Mouse (Mus musculus): ENCODE results near the gene Prg4. TPM values are rescaled to one million over a fixed set of nuclear protein-coding genes. Genes with fewer than 3 reads are reported as not detected.

Gene Prg4
- 0.54 and 0.63 TPM in 2 replicates for polyA plus RNA-seq (2015; fragmentation: Nextera tagmentation; extraction: Ambion mirVana)

- ATAC-seq (ENCODE audit: insufficient number of reproducible peaks, low FRiP score, low TSS enrichment, low read depth) = no peak
- H3K4me2 ChIP-seq (replicated peaks) = no peak within 1 kb of the TSS
- H3K27me3 ChIP-seq = no peaks in the 10 kb centered on the region
- no peaks in the 10 kb centered on the region for H3K36me3 ChIP-seq
- H3K9ac ChIP-seq = no peak within 1 kb of the TSS
- WGBS = 75% methylated on average over 3 of the region's 3 CpGs
- no peak within 1 kb of the TSS for H3K4me3 ChIP-seq (replicated peaks)
- H3K4me1 ChIP-seq = no peaks in the 10 kb centered on the region
- H3K9me3 ChIP-seq (replicated peaks) = no peaks in the 10 kb centered on the region
- no peak within 1 kb of the TSS for H3K27ac ChIP-seq (replicated peaks)
These were observed at the start of gene Prg4 for GRCm38 (mm10) chr1:150466132-150466531. TSS of gene Prg4 (minus strand) at chr1:150466165.

- H3K27me3 ChIP-seq = no peaks in the 10 kb centered on the region
- 90% methylated on average over 2 of the region's 2 CpGs for WGBS
- no peak overlapping the region for H3K27ac ChIP-seq (replicated peaks)
- no peak overlapping the region for H3K4me3 ChIP-seq (replicated peaks)
- no peak for ATAC-seq (ENCODE audit: insufficient number of reproducible peaks, low FRiP score, low TSS enrichment, low read depth)
- H3K9ac ChIP-seq = no peak overlapping the region
- no peaks in the 10 kb centered on the region for H3K4me1 ChIP-seq
- no peaks in the 10 kb centered on the region for H3K9me3 ChIP-seq (replicated peaks)
- no peak overlapping the region for H3K4me2 ChIP-seq (replicated peaks)
- no peaks in the 10 kb centered on the region for H3K36me3 ChIP-seq
These were observed 47.1 kb upstream of the Prg4 start for GRCm38 (mm10) chr1:150513041-150513440.

- Histone ChIP-seq H3K27me3 (no peaks in the 10 kb centered on the region), H3K4me1 (no peaks in the 10 kb centered on the region), H3K36me3 (no peaks in the 10 kb centered on the region), H3K4me2 (replicated peaks) (no peak overlapping the region), H3K4me3 (replicated peaks) (no peak overlapping the region), H3K27ac (replicated peaks) (no peak overlapping the region), H3K9me3 (replicated peaks) (no peaks in the 10 kb centered on the region), H3K9ac (no peak overlapping the region)
- 64% methylated on average over 2 of the region's 2 CpGs for WGBS
- no peak for ATAC-seq (ENCODE audit: insufficient number of reproducible peaks, low FRiP score, low TSS enrichment, low read depth)
These were observed 39.8 kb upstream of the Prg4 start for GRCm38 (mm10) chr1:150505794-150506193.

- no peaks in the 10 kb centered on the region for H3K36me3 ChIP-seq
- H3K27me3 ChIP-seq = no peaks in the 10 kb centered on the region
- no peak overlapping the region for H3K27ac ChIP-seq (replicated peaks)
- 67% methylated on average over 4 of the region's 4 CpGs for WGBS
- H3K4me1 ChIP-seq = no peaks in the 10 kb centered on the region
- ATAC-seq (ENCODE audit: insufficient number of reproducible peaks, low FRiP score, low TSS enrichment, low read depth) = no peak
- H3K4me3 ChIP-seq (replicated peaks) = no peak overlapping the region
- no peak overlapping the region for H3K9ac ChIP-seq
- no peaks in the 10 kb centered on the region for H3K9me3 ChIP-seq (replicated peaks)
- no peak overlapping the region for H3K4me2 ChIP-seq (replicated peaks)
These were observed 37.4 kb upstream of the Prg4 start for GRCm38 (mm10) chr1:150503321-150503720.

- Histone ChIP-seq H3K27me3 (no peaks in the 10 kb centered on the region), H3K36me3 (no peaks in the 10 kb centered on the region), H3K4me3 (replicated peaks) (no peak overlapping the region), H3K27ac (replicated peaks) (no peak overlapping the region), H3K4me2 (replicated peaks) (no peak overlapping the region), H3K9me3 (replicated peaks) (no peaks in the 10 kb centered on the region), H3K9ac (no peak overlapping the region), H3K4me1 (no peaks in the 10 kb centered on the region)
- 89% methylated on average over 2 of the region's 2 CpGs for WGBS
- no peak for ATAC-seq (ENCODE audit: insufficient number of reproducible peaks, low FRiP score, low TSS enrichment, low read depth)
These were observed 32.2 kb upstream of the Prg4 start for GRCm38 (mm10) chr1:150498177-150498576.

- Histone ChIP-seq H3K27me3 (no peaks in the 10 kb centered on the region), H3K27ac (replicated peaks) (no peak overlapping the region), H3K36me3 (no peaks in the 10 kb centered on the region), H3K4me1 (no peaks in the 10 kb centered on the region), H3K9ac (no peak overlapping the region), H3K4me3 (replicated peaks) (no peak overlapping the region), H3K4me2 (replicated peaks) (no peak overlapping the region), H3K9me3 (replicated peaks) (no peaks in the 10 kb centered on the region)
- no peak for ATAC-seq (ENCODE audit: insufficient number of reproducible peaks, low FRiP score, low TSS enrichment, low read depth)
- 32% methylated on average over 2 of the region's 2 CpGs for WGBS
These were observed 31.7 kb upstream of the Prg4 start for GRCm38 (mm10) chr1:150497690-150498089.

- no peak for ATAC-seq (ENCODE audit: insufficient number of reproducible peaks, low FRiP score, low TSS enrichment, low read depth)
These were observed 30.8 kb upstream of the Prg4 start for GRCm38 (mm10) chr1:150496626-150497302.

GRCm38 (mm10) chr1:150489148-150489547, 23.2 kb upstream of the Prg4 start:
- H3K27me3 ChIP-seq = no peaks in the 10 kb centered on the region
- no peak for ATAC-seq (ENCODE audit: insufficient number of reproducible peaks, low FRiP score, low TSS enrichment, low read depth)
- H3K36me3 ChIP-seq = no peaks in the 10 kb centered on the region
- no peaks in the 10 kb centered on the region for H3K9me3 ChIP-seq (replicated peaks)
- H3K9ac ChIP-seq = no peak overlapping the region
- WGBS = 78% methylated on average over 2 of the region's 2 CpGs
- H3K27ac ChIP-seq (replicated peaks) = no peak overlapping the region
- no peaks in the 10 kb centered on the region for H3K4me1 ChIP-seq
- H3K4me3 ChIP-seq (replicated peaks) = no peak overlapping the region
- H3K4me2 ChIP-seq (replicated peaks) = no peak overlapping the region

More at GRCm38 (mm10) chr1:150496626-150497302, 30.8 kb upstream of the Prg4 start:
- no peak overlapping the region for H3K27ac ChIP-seq (replicated peaks)
- H3K9ac ChIP-seq = no peak overlapping the region
- H3K4me2 ChIP-seq (replicated peaks) = no peak overlapping the region
- H3K9me3 ChIP-seq (replicated peaks) = no peaks in the 10 kb centered on the region
- no peaks in the 10 kb centered on the region for H3K4me1 ChIP-seq
- WGBS = 73% methylated on average over 6 of the region's 6 CpGs
- no peaks in the 10 kb centered on the region for H3K36me3 ChIP-seq
- no peak overlapping the region for H3K4me3 ChIP-seq (replicated peaks)
- no peaks in the 10 kb centered on the region for H3K27me3 ChIP-seq

- WGBS = 30% methylated on average over 5 of the region's 5 CpGs
These were observed 14.7 kb upstream of the Prg4 start for GRCm38 (mm10) chr1:150480674-150481073.

GRCm38 (mm10) chr1:150472525-150472924, 6.6 kb upstream of the Prg4 start:
- no peaks in the 10 kb centered on the region for H3K36me3 ChIP-seq
- 81% methylated on average over 7 of the region's 7 CpGs for WGBS
- no peaks in the 10 kb centered on the region for H3K4me1 ChIP-seq
- no peaks in the 10 kb centered on the region for H3K9me3 ChIP-seq (replicated peaks)
- ATAC-seq (ENCODE audit: insufficient number of reproducible peaks, low FRiP score, low TSS enrichment, low read depth) = no peak
- H3K9ac ChIP-seq = no peak overlapping the region
- H3K27ac ChIP-seq (replicated peaks) = no peak overlapping the region
- no peaks in the 10 kb centered on the region for H3K27me3 ChIP-seq
- no peak overlapping the region for H3K4me3 ChIP-seq (replicated peaks)
- no peak overlapping the region for H3K4me2 ChIP-seq (replicated peaks)

More at GRCm38 (mm10) chr1:150480674-150481073, 14.7 kb upstream of the Prg4 start:
- H3K27ac ChIP-seq (replicated peaks) = no peak overlapping the region
- ATAC-seq (ENCODE audit: insufficient number of reproducible peaks, low FRiP score, low TSS enrichment, low read depth) = no peak; the same call in 1 of the 2 replicates
- no peaks in the 10 kb centered on the region for H3K36me3 ChIP-seq
- H3K9ac ChIP-seq = no peak overlapping the region
- no peaks in the 10 kb centered on the region for H3K27me3 ChIP-seq
- no peak overlapping the region for H3K4me3 ChIP-seq (replicated peaks)
- no peak overlapping the region for H3K4me2 ChIP-seq (replicated peaks)
- H3K9me3 ChIP-seq (replicated peaks) = no peaks in the 10 kb centered on the region
- H3K4me1 ChIP-seq = no peaks in the 10 kb centered on the region

GRCm38 (mm10) chr1:150469992-150470391, 4.0 kb upstream of the Prg4 start:
- WGBS = 58% methylated on average over 3 of the region's 3 CpGs
- no peaks in the 10 kb centered on the region for H3K27me3 ChIP-seq
- H3K9ac ChIP-seq = no peak overlapping the region
- H3K36me3 ChIP-seq = no peaks in the 10 kb centered on the region
- no peak overlapping the region for H3K27ac ChIP-seq (replicated peaks)
- no peaks in the 10 kb centered on the region for H3K4me1 ChIP-seq
- no peak overlapping the region for H3K4me3 ChIP-seq (replicated peaks)
- H3K9me3 ChIP-seq (replicated peaks) = no peaks in the 10 kb centered on the region
- no peak for ATAC-seq (ENCODE audit: insufficient number of reproducible peaks, low FRiP score, low TSS enrichment, low read depth)
- no peak overlapping the region for H3K4me2 ChIP-seq (replicated peaks)

GRCm38 (mm10) chr1:150465364-150465763, 601 bp downstream of the Prg4 start:
- Histone ChIP-seq H3K27ac (replicated peaks) (no peak overlapping the region), H3K4me1 (no peaks in the 10 kb centered on the region), H3K9ac (no peak overlapping the region), H3K4me2 (replicated peaks) (no peak overlapping the region), H3K9me3 (replicated peaks) (no peaks in the 10 kb centered on the region), H3K4me3 (replicated peaks) (no peak overlapping the region), H3K27me3 (no peaks in the 10 kb centered on the region), H3K36me3 (no peaks in the 10 kb centered on the region)
- no peak for ATAC-seq (ENCODE audit: insufficient number of reproducible peaks, low FRiP score, low TSS enrichment, low read depth)
- WGBS = 76% methylated on average over 10 of the region's 10 CpGs

All from embryonic facial prominence, embryonic 15.5 days (tissue).